Mouse (Mus musculus) embryonic facial prominence, embryonic 14.5 days (tissue): ENCODE results near the gene Irf8. TPM values are rescaled to one million over a fixed set of nuclear protein-coding genes. Genes with fewer than 3 reads are reported as not detected.

Source experiments
- ATAC-seq: fragments of 200-750 bp; cut with Nextera tagmentation; 2 replicates; pipeline ENCODE4 v1.8.0; 2017; ENCODE audit warnings: low read depth, moderate number of reproducible peaks, moderate TSS enrichment
- DNase-seq: peaks from one replicate; pipeline ENCODE4 v3.0.0-alpha.2; 2015; ENCODE audit warnings: low spot score
- H3K27ac ChIP-seq: fragments of 300-500 bp; sonication (generic); replicated peaks from 2 replicates; pipeline ENCODE4 v1.5.1; 2014; ENCODE audit warnings: low read depth, mild to moderate bottlenecking, low read length, moderate library complexity
- H3K27me3 ChIP-seq: fragments of 300-500 bp; sonication (generic); replicated peaks from 2 replicates; pipeline ENCODE4 v1.6.1; 2014; ENCODE audit warnings: low read length; ENCODE audit not compliant: control insufficient read depth, insufficient read depth
- H3K36me3 ChIP-seq: fragments of 300-500 bp; sonication (generic); 2 replicates; pipeline ENCODE4 v1.6.1; 2014; ENCODE audit warnings: low read length, mixed read lengths; ENCODE audit not compliant: control insufficient read depth, insufficient read depth
- H3K4me1 ChIP-seq: fragments of 300-500 bp; sonication (generic); 2 replicates; pipeline ENCODE4 v1.6.1; 2014; ENCODE audit warnings: antibody characterized with exemption, low read length; ENCODE audit not compliant: control insufficient read depth, insufficient read depth
- H3K4me2 ChIP-seq: fragments of 300-500 bp; sonication (generic); 2 replicates; pipeline ENCODE4 v1.6.1; 2014; ENCODE audit warnings: low read depth, mild to moderate bottlenecking, low read length, moderate library complexity, mixed read lengths
- H3K4me3 ChIP-seq: fragments of 300-500 bp; sonication (generic); 2 replicates; pipeline ENCODE4 v1.5.1; 2014; ENCODE audit warnings: low read depth, mild to moderate bottlenecking, low read length
- H3K9ac ChIP-seq: fragments of 300-500 bp; sonication (generic); 2 replicates; pipeline ENCODE4 v1.6.1; 2014; ENCODE audit warnings: low read depth, mild to moderate bottlenecking, low read length, moderate library complexity, mixed read lengths
- H3K9me3 ChIP-seq: fragments of 300-500 bp; sonication (generic); 2 replicates; pipeline ENCODE4 v1.6.1; 2016; ENCODE audit warnings: low read length; ENCODE audit not compliant: control insufficient read depth
- WGBS: fragments of 180-500 bp; shearing (Covaris S2); extraction: QIAGEN DNeasy Blood & Tissue Kit; methylation state at CpG from one replicate; pipeline ENCODE4 v1.1.7; 2014; 5-methylcytosine and 5-hydroxymethylcytosine counted together
- polyA plus RNA-seq: library from polyadenylated mRNA; unstranded; fragments of >200 nt; fragmentation: Nextera tagmentation; extraction: Ambion mirVana; gene quantifications from 2 replicates; pipeline ENCODE4 v1.2.1, GENCODE M21; 2014

Irf8 gene
- polyA plus RNA-seq, 1 experiment from 2014 or later = 7.4 TPM

- WGBS = 88% methylated on average over 17 of the region's 17 CpGs
- Histone ChIP-seq H3K9me3 (no peaks in the 10 kb centered on the region), H3K27me3 (peaks cover 20% of the 10 kb centered on the region), H3K4me1 (no peaks in the 10 kb centered on the region; the same call in 1 of the 2 replicates), H3K36me3 (no peaks in the 10 kb centered on the region), H3K9ac (no peak overlapping the region), H3K4me3 (no peak overlapping the region), H3K4me2 (no peak overlapping the region), H3K27ac (no peak overlapping the region)
- DNase-seq (no peak), ATAC-seq (no peak)
These were observed 4.8 kb downstream of the Irf8 start for GRCm38 (mm10) chr8:120741001-120741400.

- H3K27ac ChIP-seq = no peak overlapping the region
- 87% methylated on average over 15 of the region's 15 CpGs for WGBS
- H3K4me1 ChIP-seq = no peaks in the 10 kb centered on the region; the same call in 1 of the 2 replicates
- H3K4me3 ChIP-seq = no peak overlapping the region
- H3K36me3 ChIP-seq = no peaks in the 10 kb centered on the region
- H3K4me2 ChIP-seq = no peak overlapping the region
- H3K9ac ChIP-seq = no peak overlapping the region
- H3K27me3 ChIP-seq = peaks cover 11% of the 10 kb centered on the region
- ATAC-seq = no peak
- H3K9me3 ChIP-seq = no peaks in the 10 kb centered on the region
- no peak for DNase-seq
These were observed 5.8 kb downstream of the Irf8 start for GRCm38 (mm10) chr8:120741815-120742530.

- no peaks in the 10 kb centered on the region for H3K9me3 ChIP-seq
- no peak overlapping the region for H3K4me3 ChIP-seq
- no peak overlapping the region for H3K4me2 ChIP-seq
- no peak for ATAC-seq
- 65% methylated on average over 12 of the region's 12 CpGs for WGBS
- H3K9ac ChIP-seq = no peak overlapping the region
- no peaks in the 10 kb centered on the region for H3K36me3 ChIP-seq
- no peaks in the 10 kb centered on the region for H3K4me1 ChIP-seq
- no peak overlapping the region for H3K27ac ChIP-seq
- DNase-seq = no peak
- H3K27me3 ChIP-seq = no peaks in the 10 kb centered on the region; the same call in 1 of the 2 replicates
These were observed 7.2 kb downstream of the Irf8 start for GRCm38 (mm10) chr8:120743149-120743897.

GRCm38 (mm10) chr8:120743898-120744290 is 7.7 kb downstream of the Irf8 start:
- Histone ChIP-seq H3K36me3 (no peaks in the 10 kb centered on the region), H3K9ac (no peak overlapping the region), H3K4me3 (no peak overlapping the region), H3K27me3 (no peaks in the 10 kb centered on the region), H3K9me3 (no peaks in the 10 kb centered on the region), H3K27ac (no peak overlapping the region), H3K4me1 (no peaks in the 10 kb centered on the region), H3K4me2 (no peak overlapping the region)
- WGBS = 81% methylated on average over 4 of the region's 4 CpGs
- ATAC-seq (peak; percentile 22; the same call in 1 of the 2 replicates), DNase-seq (no peak)

GRCm38 (mm10) chr8:120744448-120744847 is 8.3 kb downstream of the Irf8 start:
- DNase-seq (no peak), ATAC-seq (no peak)
- Histone ChIP-seq H3K4me3 (no peak overlapping the region), H3K9ac (no peak overlapping the region), H3K4me1 (no peaks in the 10 kb centered on the region), H3K36me3 (no peaks in the 10 kb centered on the region), H3K27me3 (no peaks in the 10 kb centered on the region), H3K9me3 (no peaks in the 10 kb centered on the region), H3K4me2 (no peak overlapping the region), H3K27ac (no peak overlapping the region)
- WGBS = 65% methylated on average over 5 of the region's 5 CpGs

GRCm38 (mm10) chr8:120745226-120745625 is 9.1 kb downstream of the Irf8 start:
- no peaks in the 10 kb centered on the region for H3K27me3 ChIP-seq
- no peaks in the 10 kb centered on the region for H3K36me3 ChIP-seq
- DNase-seq (no peak), ATAC-seq (no peak)
- H3K4me2 ChIP-seq = no peak overlapping the region
- no peaks in the 10 kb centered on the region for H3K9me3 ChIP-seq
- H3K27ac ChIP-seq = no peak overlapping the region
- H3K4me3 ChIP-seq = no peak overlapping the region
- 71% methylated on average over 7 of the region's 7 CpGs for WGBS
- no peak overlapping the region for H3K9ac ChIP-seq
- H3K4me1 ChIP-seq = no peaks in the 10 kb centered on the region

GRCm38 (mm10) chr8:120746007-120746701 is 10.0 kb downstream of the Irf8 start:
- no peak overlapping the region for H3K27ac ChIP-seq
- no peaks in the 10 kb centered on the region for H3K27me3 ChIP-seq
- H3K4me1 ChIP-seq = no peaks in the 10 kb centered on the region
- H3K4me2 ChIP-seq = no peak overlapping the region
- no peak overlapping the region for H3K4me3 ChIP-seq
- DNase-seq = no peak
- no peak for ATAC-seq
- WGBS = 74% methylated on average over 18 of the region's 18 CpGs
- H3K9ac ChIP-seq = 0 out of 2 replicates have a peak overlapping the region, but pooled peaks have one; percentile 8
- H3K9me3 ChIP-seq = no peaks in the 10 kb centered on the region
- H3K36me3 ChIP-seq = no peaks in the 10 kb centered on the region

GRCm38 (mm10) chr8:120747286-120747685 is 11.1 kb downstream of the Irf8 start:
- no peaks in the 10 kb centered on the region for H3K9me3 ChIP-seq
- no peak overlapping the region for H3K27ac ChIP-seq
- peaks cover 6% of the 10 kb centered on the region; the same call in 1 of the 2 replicates for H3K4me1 ChIP-seq
- no peaks in the 10 kb centered on the region for H3K36me3 ChIP-seq
- H3K4me2 ChIP-seq = no peak overlapping the region
- ATAC-seq = no peak
- H3K9ac ChIP-seq = no peak overlapping the region
- 83% methylated on average over 7 of the region's 7 CpGs for WGBS
- no peak overlapping the region for H3K4me3 ChIP-seq
- DNase-seq = no peak
- H3K27me3 ChIP-seq = no peaks in the 10 kb centered on the region
